Mouse (Mus musculus): Measurements from ENCODE around the gene Socs5. TPM values are rescaled to one million over a fixed set of nuclear protein-coding genes. Genes with fewer than 3 reads are reported as not detected.

The Socs5 gene
- polyA plus RNA-seq, 1 experiment from 2014 or later = 11.6 TPM

DNA sequence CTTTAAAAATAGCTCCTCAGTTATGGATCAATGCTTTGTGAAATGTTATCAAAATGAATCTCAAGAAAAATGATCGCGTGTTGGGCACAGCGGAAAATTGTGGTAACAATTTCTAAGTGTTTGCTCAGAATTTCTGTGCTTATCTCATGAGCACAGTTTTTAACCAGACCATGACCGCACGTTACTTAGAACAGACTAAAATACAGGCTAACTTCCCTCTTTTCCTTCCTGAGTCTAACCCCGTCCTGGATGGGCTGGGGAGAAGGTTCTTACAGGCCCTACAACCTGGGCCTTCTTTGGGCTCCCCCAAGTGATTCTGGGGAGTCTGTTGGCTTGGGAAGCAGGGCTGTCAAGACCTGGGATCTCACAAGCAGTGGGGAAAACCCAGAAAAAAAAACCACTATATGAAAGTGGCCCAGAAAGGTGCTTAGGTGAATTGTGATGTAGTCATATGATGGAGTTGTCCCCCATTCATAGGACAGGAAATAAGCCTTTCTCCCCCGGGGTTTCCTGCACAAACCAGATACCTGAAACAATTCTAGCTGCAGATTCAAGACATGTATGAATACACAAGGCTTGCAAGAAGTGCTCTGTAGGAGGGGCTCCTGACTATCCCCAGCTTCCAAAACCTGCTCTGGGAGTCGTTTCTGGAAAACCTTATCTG, 74.3 kb downstream of the Socs5 start:
- Histone ChIP-seq H3K27ac (ENCODE audit: low read length) (no peak overlapping the region), H3K4me2 (ENCODE audit: low read depth, low read length) (no peak overlapping the region), H3K36me3 (ENCODE audit: control insufficient read depth, insufficient read depth, low read length) (no peaks in the 10 kb centered on the region), H3K4me3 (ENCODE audit: low read length) (no peak overlapping the region), H3K27me3 (ENCODE audit: control insufficient read depth, insufficient read depth, low read depth, low read length) (no peaks in the 10 kb centered on the region), H3K9me3 (ENCODE audit: control insufficient read depth, low read length) (no peaks in the 10 kb centered on the region), H3K4me1 (replicated peaks; ENCODE audit: control insufficient read depth, insufficient read depth, low read length) (peaks cover 20% of the 10 kb centered on the region), H3K9ac (ENCODE audit: low read length) (no peak overlapping the region)
- ATAC-seq (ENCODE audit: low read depth) = no peak
- 64% methylated on average over 8 of the region's 8 CpGs for WGBS

DNA sequence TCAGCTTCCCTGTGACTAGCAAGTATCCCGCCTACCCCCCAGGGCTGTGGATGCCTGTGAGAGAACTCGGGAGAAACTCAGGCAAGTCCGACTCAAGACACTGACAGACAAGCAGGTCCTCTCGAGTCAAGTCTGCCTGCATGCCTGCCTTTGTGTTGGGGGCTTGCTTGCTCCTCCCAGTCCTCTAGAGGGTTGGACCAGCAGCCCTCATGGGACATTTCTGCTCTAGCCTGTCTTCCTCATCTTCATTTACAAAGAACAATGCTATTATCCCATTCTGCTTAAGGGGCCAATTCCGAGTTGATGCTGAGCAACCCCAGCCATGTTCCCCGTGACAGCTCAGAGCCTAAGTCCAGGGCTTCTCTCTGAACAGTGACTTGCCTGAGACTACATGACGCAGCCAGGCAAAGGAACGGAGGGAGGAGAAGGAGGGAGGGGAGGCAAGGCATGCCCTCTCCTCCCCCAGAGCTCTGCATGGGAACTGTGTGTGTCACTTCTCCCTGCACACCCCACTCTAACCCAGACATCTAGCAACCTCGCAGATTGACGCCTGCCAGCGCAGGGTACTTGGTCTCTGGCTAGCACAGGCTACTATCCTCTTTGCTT, 78.1 kb downstream of the Socs5 start:
- Histone ChIP-seq H3K9ac (ENCODE audit: low read length) (no peak overlapping the region), H3K36me3 (ENCODE audit: control insufficient read depth, insufficient read depth, low read length) (no peaks in the 10 kb centered on the region), H3K9me3 (ENCODE audit: control insufficient read depth, low read length) (no peaks in the 10 kb centered on the region), H3K27ac (ENCODE audit: low read length) (no peak overlapping the region), H3K4me3 (ENCODE audit: low read length) (no peak overlapping the region), H3K4me2 (ENCODE audit: low read depth, low read length) (no peak overlapping the region), H3K4me1 (replicated peaks; ENCODE audit: control insufficient read depth, insufficient read depth, low read length) (peaks cover 9% of the 10 kb centered on the region; the same call in 1 of the 2 replicates), H3K27me3 (ENCODE audit: control insufficient read depth, insufficient read depth, low read depth, low read length) (no peaks in the 10 kb centered on the region)
- peak; percentile 39 for ATAC-seq (ENCODE audit: low read depth)
- 35% methylated on average over 11 of the region's 11 CpGs for WGBS

DNA sequence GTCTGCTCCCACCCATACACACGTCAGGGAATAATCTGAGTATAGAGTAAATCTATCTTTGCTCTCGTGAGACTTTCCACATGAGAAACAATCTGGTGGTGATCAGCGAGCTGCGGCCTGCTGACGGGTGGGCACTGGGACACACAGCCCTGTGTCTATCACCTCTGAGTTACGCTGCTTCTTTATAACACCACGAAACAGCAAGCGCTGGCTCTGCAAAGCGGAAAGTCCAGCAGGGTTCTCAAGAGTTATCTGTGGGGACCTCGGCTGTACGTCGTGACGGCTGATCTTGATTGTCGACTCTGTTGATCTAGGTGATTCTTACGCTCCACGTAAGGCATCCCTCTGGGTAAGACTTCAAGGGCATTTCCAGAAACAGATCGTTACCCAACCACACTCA, 79.5 kb downstream of the Socs5 start:
- WGBS = 57% methylated on average over 17 of the region's 17 CpGs
- Histone ChIP-seq H3K9ac (ENCODE audit: low read length) (no peak overlapping the region), H3K4me2 (ENCODE audit: low read depth, low read length) (no peak overlapping the region), H3K27me3 (ENCODE audit: control insufficient read depth, insufficient read depth, low read depth, low read length) (no peaks in the 10 kb centered on the region), H3K36me3 (ENCODE audit: control insufficient read depth, insufficient read depth, low read length) (no peaks in the 10 kb centered on the region), H3K4me1 (replicated peaks; ENCODE audit: control insufficient read depth, insufficient read depth, low read length) (peaks cover 9% of the 10 kb centered on the region; the same call in 1 of the 2 replicates), H3K4me3 (ENCODE audit: low read length) (no peak overlapping the region), H3K27ac (ENCODE audit: low read length) (no peak overlapping the region), H3K9me3 (ENCODE audit: control insufficient read depth, low read length) (no peaks in the 10 kb centered on the region)
- ATAC-seq (ENCODE audit: low read depth) = no peak

Small RNA genes lying within 50 kb of the gene (microRNA-seq; reads per million reads assigned to microRNA genes)
- not detected for gene Gm22346

Other genes with a start within 250 kb of the Socs5 start
- not detected in 2 replicates for gene Tmem247, start 190.3 kb upstream of the Socs5 start, polyA plus RNA-seq (2015; fragmentation: Nextera tagmentation; extraction: Ambion mirVana)
- not detected in 2 replicates for gene Atp6v1e2, start 159.8 kb upstream of the Socs5 start, polyA plus RNA-seq (2015; fragmentation: Nextera tagmentation; extraction: Ambion mirVana)
- gene Rhoq, start 144.6 kb upstream of the Socs5 start, polyA plus RNA-seq (2015; fragmentation: Nextera tagmentation; extraction: Ambion mirVana) = 10.3 and 11.2 TPM in 2 replicates
- gene Pigf, start 82.3 kb upstream of the Socs5 start, polyA plus RNA-seq (2015; fragmentation: Nextera tagmentation; extraction: Ambion mirVana) = 30.5 and 31.0 TPM in 2 replicates
- 133 and 138 TPM in 2 replicates for gene Cript, start 82.1 kb upstream of the Socs5 start, polyA plus RNA-seq (2015; fragmentation: Nextera tagmentation; extraction: Ambion mirVana)
- 113 and 118 TPM in 2 replicates for gene Mcfd2, start 158.3 kb downstream of the Socs5 start, polyA plus RNA-seq (2015; fragmentation: Nextera tagmentation; extraction: Ambion mirVana)
- gene Ttc7, start 175.2 kb downstream of the Socs5 start, polyA plus RNA-seq (2015; fragmentation: Nextera tagmentation; extraction: Ambion mirVana) = 6.1 and 6.4 TPM in 2 replicates